Mouse (Mus musculus) large intestine, adult 2 months (tissue): ENCODE results near the gene Pum1. TPM values are rescaled to one million over a fixed set of nuclear protein-coding genes. Genes with fewer than 3 reads are reported as not detected.

Source experiments
- DNase-seq: peaks from one replicate; pipeline ENCODE4 v3.0.0-alpha.2; 2012; ENCODE audit warnings: low read depth, low spot score
- WGBS: fragments of 180-500 bp; shearing (Covaris S2); methylation state at CpG from one replicate; pipeline ENCODE4 v1.1.7; 2018; 5-methylcytosine and 5-hydroxymethylcytosine counted together
- polyA plus RNA-seq: library from polyadenylated mRNA; depleted of rRNA; stranded (reverse); fragments of >200 nt; gene quantifications from 2 replicates; pipeline ENCODE4 v1.2.3, GENCODE M21; 2012

The Pum1 gene
- polyA plus RNA-seq, 1 experiment: 25.0 TPM

- DNase-seq: no peak
These were observed 52.0 kb downstream of the Pum1 start for GRCm38 (mm10) chr4:130715126-130715525.

GRCm38 (mm10) chr4:130715623-130716022, 52.5 kb downstream of the Pum1 start:
- no peak for DNase-seq

- 79% methylated on average over 4 of the region's 4 CpGs for WGBS
- DNase-seq: no peak
These were observed 56.2 kb downstream of the Pum1 start for GRCm38 (mm10) chr4:130719348-130719747.

- WGBS: 67% methylated on average over 1 of the region's 1 CpGs
- no peak for DNase-seq
These were observed 59.5 kb downstream of the Pum1 start for GRCm38 (mm10) chr4:130722607-130723006.

GRCm38 (mm10) chr4:130726118-130726517, 63.0 kb downstream of the Pum1 start:
- no peak for DNase-seq
- 54% methylated on average over 3 of the region's 3 CpGs for whole genome bisulfite sequencing

GRCm38 (mm10) chr4:130735957-130736356, 72.8 kb downstream of the Pum1 start:
- WGBS: 56% methylated on average over 4 of the region's 4 CpGs
- no peak for DNase-seq

GRCm38 (mm10) chr4:130738527-130738926, 75.4 kb downstream of the Pum1 start:
- 53% methylated on average over 2 of the region's 2 CpGs for WGBS

GRCm38 (mm10) chr4:130744058-130744457, 80.9 kb downstream of the Pum1 start:
- no peak for DNase-seq
- 71% methylated on average over 4 of the region's 4 CpGs for WGBS

More at GRCm38 (mm10) chr4:130738527-130738926, 75.4 kb downstream of the Pum1 start:
- no peak for DNase-seq

GRCm38 (mm10) chr4:130745561-130746306, 82.6 kb downstream of the Pum1 start:
- 54% methylated on average over 5 of the region's 5 CpGs for WGBS
- DNase-seq: no peak

- DNase-seq: no peak
- 84% methylated on average over 7 of the region's 7 CpGs for WGBS
These were observed 86.4 kb downstream of the Pum1 start for GRCm38 (mm10) chr4:130749566-130749965.

GRCm38 (mm10) chr4:130751966-130752365, 88.8 kb downstream of the Pum1 start:
- 91% methylated on average over 2 of the region's 2 CpGs for WGBS

GRCm38 (mm10) chr4:130752591-130752990, 89.5 kb downstream of the Pum1 start:
- 78% methylated on average over 7 of the region's 7 CpGs for WGBS
- DNase-seq: no peak

More at GRCm38 (mm10) chr4:130751966-130752365, 88.8 kb downstream of the Pum1 start:
- no peak for DNase-seq

GRCm38 (mm10) chr4:130753755-130754154, 90.6 kb downstream of the Pum1 start:
- no peak for DNase-seq
- WGBS: 58% methylated on average over 5 of the region's 5 CpGs

GRCm38 (mm10) chr4:130754776-130755175, 91.7 kb downstream of the Pum1 start:
- DNase-seq: no peak
- 61% methylated on average over 2 of the region's 2 CpGs for WGBS

- 71% methylated on average over 2 of the region's 2 CpGs for WGBS
- no peak for DNase-seq
These were observed 96.8 kb downstream of the Pum1 start for GRCm38 (mm10) chr4:130759875-130760274.

- DNase-seq: no peak
- 53% methylated on average over 5 of the region's 5 CpGs for WGBS
These were observed 98.7 kb downstream of the Pum1 start for GRCm38 (mm10) chr4:130761809-130762208.

GRCm38 (mm10) chr4:130765399-130766160, 102.5 kb downstream of the Pum1 start:
- WGBS: 85% methylated on average over 7 of the region's 7 CpGs
- DNase-seq: no peak

- 69% methylated on average over 2 of the region's 2 CpGs for WGBS
- no peak for DNase-seq
These were observed 103.3 kb downstream of the Pum1 start for GRCm38 (mm10) chr4:130766387-130766786.

- DNase-seq: no peak
- 84% methylated on average over 4 of the region's 4 CpGs for WGBS
These were observed 103.8 kb downstream of the Pum1 start for GRCm38 (mm10) chr4:130766926-130767325.

- DNase-seq: no peak
- 79% methylated on average over 4 of the region's 4 CpGs for WGBS
These were observed 110.8 kb downstream of the Pum1 start for GRCm38 (mm10) chr4:130773899-130774298.

GRCm38 (mm10) chr4:130774822-130775221, 111.7 kb downstream of the Pum1 start:
- no peak for DNase-seq
- 93% methylated on average over 4 of the region's 4 CpGs for WGBS
